Mouse (Mus musculus): ENCODE data around the gene Apoa1. TPM values are rescaled to one million over a fixed set of nuclear protein-coding genes. Genes with fewer than 3 reads are reported as not detected.

Apoa1 gene
- polyA plus RNA-seq, 1 experiment from 2014 or later = not detected

DNA sequence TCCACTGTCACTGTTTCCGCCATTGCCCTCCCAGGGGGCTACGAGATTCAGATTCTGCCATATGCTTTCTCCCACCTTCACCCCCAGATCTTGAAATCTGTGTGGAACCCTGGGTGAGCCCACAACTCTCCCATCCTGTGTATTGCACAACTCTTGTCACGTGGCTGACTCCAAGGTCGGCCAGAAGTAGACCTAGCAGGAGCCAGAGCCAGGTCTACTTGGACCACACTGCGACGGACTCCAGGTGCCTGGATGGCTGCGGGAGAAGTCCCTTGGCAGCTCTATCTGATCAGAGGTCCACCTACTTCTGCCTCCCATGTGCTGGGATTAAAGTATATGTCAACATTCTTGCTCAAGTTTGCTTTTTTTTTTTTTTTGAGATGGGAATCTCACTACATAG, 32.8 kb downstream of the Apoa1 start:
- Histone ChIP-seq H3K27ac (no peak overlapping the region), H3K79me2 (ENCODE audit: inconsistent target) (no peaks in the 10 kb centered on the region), H3K4me3 (ENCODE audit: inconsistent target) (no peak overlapping the region), H3K36me3 (ENCODE audit: inconsistent target) (no peaks in the 10 kb centered on the region)
- 61% methylated on average over 4 of the region's 7 CpGs for WGBS (ENCODE audit: missing documents)

- H3K4me3 ChIP-seq (ENCODE audit: inconsistent target) = no peak within 1 kb of the TSS
- no peaks in the 10 kb centered on the region for H3K36me3 ChIP-seq (ENCODE audit: inconsistent target)
- WGBS (ENCODE audit: missing documents) = 65% methylated on average over 7 of the region's 7 CpGs
- no peak within 1 kb of the TSS for H3K27ac ChIP-seq
- H3K79me2 ChIP-seq (ENCODE audit: inconsistent target) = peaks cover 1% of the 10 kb centered on the region
These were observed 40.0 kb downstream of the Apoa1 start, which contains the start of gene Apoa5 for GRCm38 (mm10) chr9:46268343-46268873. TSS of gene Apoa5 (plus strand) at chr9:46268633.

GRCm38 (mm10) chr9:46269125-46269524, 40.7 kb downstream of the Apoa1 start:
- WGBS (ENCODE audit: missing documents) = 90% methylated on average over 5 of the region's 5 CpGs
- Histone ChIP-seq H3K27ac (no peak overlapping the region), H3K36me3 (ENCODE audit: inconsistent target) (no peaks in the 10 kb centered on the region), H3K4me3 (ENCODE audit: inconsistent target) (no peak overlapping the region), H3K79me2 (ENCODE audit: inconsistent target) (peaks cover 9% of the 10 kb centered on the region)

DNA sequence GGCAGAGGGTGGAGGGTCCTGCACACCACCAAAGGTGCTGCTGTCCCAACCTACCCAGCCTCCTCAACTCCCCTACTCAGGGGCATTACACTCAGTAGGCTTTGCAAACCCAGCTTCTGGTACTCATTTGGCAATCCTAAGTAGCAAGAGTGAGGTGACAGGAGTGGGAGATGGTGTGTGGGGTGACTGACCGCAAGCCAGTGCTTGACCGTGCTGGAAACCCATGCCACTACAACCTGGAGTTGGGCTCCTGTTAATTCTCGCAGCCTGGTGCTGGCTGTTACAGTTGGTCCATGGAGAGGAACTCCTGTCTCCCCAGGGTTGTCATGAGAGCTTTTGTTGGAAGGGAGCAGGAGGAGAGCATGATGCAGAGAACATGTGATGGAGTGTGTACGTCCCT, 42.4 kb downstream of the Apoa1 start:
- Histone ChIP-seq H3K36me3 (ENCODE audit: inconsistent target) (peaks cover 10% of the 10 kb centered on the region; the same call in 1 of the 2 replicates), H3K79me2 (ENCODE audit: inconsistent target) (peaks cover 17% of the 10 kb centered on the region), H3K27ac (no peak overlapping the region), H3K4me3 (ENCODE audit: inconsistent target) (no peak overlapping the region)
- WGBS (ENCODE audit: missing documents) = 96% methylated on average over 4 of the region's 4 CpGs

GRCm38 (mm10) chr9:46272070-46272469, 43.7 kb downstream of the Apoa1 start:
- H3K36me3 ChIP-seq (ENCODE audit: inconsistent target) = peaks cover 23% of the 10 kb centered on the region
- H3K27ac ChIP-seq = no peak overlapping the region
- WGBS (ENCODE audit: missing documents) = 74% methylated on average over 9 of the region's 9 CpGs
- peaks cover 17% of the 10 kb centered on the region for H3K79me2 ChIP-seq (ENCODE audit: inconsistent target)
- H3K4me3 ChIP-seq (ENCODE audit: inconsistent target) = no peak overlapping the region

DNA sequence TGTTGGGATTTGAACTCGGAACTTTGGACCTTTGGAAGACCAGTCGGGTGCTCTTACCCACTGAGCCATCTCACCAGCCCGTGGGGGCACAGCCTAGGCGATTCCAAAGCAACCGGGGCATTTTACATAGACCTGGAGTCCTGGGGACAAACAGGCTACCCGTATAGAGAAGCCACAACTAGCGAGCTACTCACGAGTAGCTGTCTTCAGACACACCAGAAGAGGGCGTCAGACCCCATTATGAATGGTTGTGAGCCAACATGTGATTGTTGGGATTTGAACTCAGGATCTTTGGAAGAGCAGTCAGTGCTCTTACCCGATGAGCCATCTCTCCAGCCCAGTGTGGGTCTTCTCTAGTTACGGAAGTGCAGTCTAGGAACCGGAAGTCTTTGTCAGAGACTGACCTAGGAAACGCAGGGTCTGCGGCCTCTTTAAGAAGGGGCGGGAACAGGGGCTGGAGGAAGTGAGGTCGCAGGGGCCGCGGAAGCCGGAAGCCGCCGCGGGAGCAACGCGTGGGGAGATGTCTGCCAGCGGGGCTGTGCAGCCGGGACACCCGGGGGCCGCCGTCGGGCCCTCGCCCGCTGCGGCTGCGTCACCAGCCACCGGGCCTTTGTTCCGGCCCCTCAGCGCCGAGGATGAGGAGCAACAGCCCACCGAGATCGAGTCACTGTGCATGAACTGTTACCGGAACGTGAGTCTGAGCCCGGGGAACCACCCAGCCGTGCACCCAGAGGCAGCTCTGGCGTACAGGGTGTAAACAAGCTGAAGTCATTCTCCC, 44.5 kb downstream of the Apoa1 start, which contains the start of gene Zpr1:
Gene Zpr1 (plus strand): TSS at position 388 of the 778 bp plus-strand sequence.
- Histone ChIP-seq H3K79me2 (ENCODE audit: inconsistent target) (peaks cover 17% of the 10 kb centered on the region), H3K36me3 (ENCODE audit: inconsistent target) (peaks cover 30% of the 10 kb centered on the region), H3K27ac (peak within 1 kb of the TSS; percentile 34), H3K4me3 (ENCODE audit: inconsistent target) (peak within 1 kb of the TSS; percentile 92)
- WGBS (ENCODE audit: missing documents) = 4% methylated on average over 45 of the region's 45 CpGs

- Histone ChIP-seq H3K79me2 (ENCODE audit: inconsistent target) (peaks cover 17% of the 10 kb centered on the region), H3K4me3 (ENCODE audit: inconsistent target) (no peak overlapping the region), H3K36me3 (ENCODE audit: inconsistent target) (peaks cover 40% of the 10 kb centered on the region), H3K27ac (no peak overlapping the region)
- 90% methylated on average over 9 of the region's 9 CpGs for WGBS (ENCODE audit: missing documents)
These were observed 46.1 kb downstream of the Apoa1 start for GRCm38 (mm10) chr9:46274494-46274893.

Other genes with a start within 250 kb of the Apoa1 start
- gene Pafah1b2, start 215.9 kb upstream of the Apoa1 start, polyA plus RNA-seq (2018) = 39.7 to 51.8 TPM (median 44.3 TPM) in 3 replicates
- gene Sik3, start 215.8 kb upstream of the Apoa1 start, polyA plus RNA-seq (2018) = 23.4 to 34.1 TPM (median 27.7 TPM) in 3 replicates
- not detected in 3 replicates for gene Apoc3, start 7.1 kb downstream of the Apoa1 start, polyA plus RNA-seq (2018)
- gene Apoa4, start 12.1 kb downstream of the Apoa1 start, polyA plus RNA-seq (2018) = not detected in 3 replicates
- not detected in 3 replicates for gene Apoa5, start 40.1 kb downstream of the Apoa1 start, polyA plus RNA-seq (2018)
- 23.0 to 37.5 TPM (median 26.9 TPM) in 3 replicates for gene Zpr1, start 44.5 kb downstream of the Apoa1 start, polyA plus RNA-seq (2018)
- gene Bud13, start 54.4 kb downstream of the Apoa1 start, polyA plus RNA-seq (2018) = 9.0 to 26.1 TPM (median 11.5 TPM) in 3 replicates
- not detected in 3 replicates for gene 4931429L15Rik, start 91.4 kb downstream of the Apoa1 start, polyA plus RNA-seq (2018)